Mouse (Mus musculus): ENCODE data around the gene Slc6a3. TPM values are rescaled to one million over a fixed set of nuclear protein-coding genes. Genes with fewer than 3 reads are reported as not detected.

The Slc6a3 gene
- polyA plus RNA-seq, 1 experiment from 2014 or later: 0.15 TPM

Other genes with a start within 250 kb of the Slc6a3 start
- 110 and 111 TPM in 2 replicates for gene Mrpl36, start 208.2 kb upstream of the Slc6a3 start, polyA plus RNA-seq (2016; fragmentation: Nextera tagmentation; extraction: Ambion mirVana)
- gene Ndufs6, start 208.2 kb upstream of the Slc6a3 start, polyA plus RNA-seq (2016; fragmentation: Nextera tagmentation; extraction: Ambion mirVana): 357 and 378 TPM in 2 replicates
- gene Lpcat1, start 69.5 kb upstream of the Slc6a3 start, polyA plus RNA-seq (2016; fragmentation: Nextera tagmentation; extraction: Ambion mirVana): 61.2 and 61.7 TPM in 2 replicates
- gene Clptm1l, start 67.3 kb downstream of the Slc6a3 start, polyA plus RNA-seq (2016; fragmentation: Nextera tagmentation; extraction: Ambion mirVana): 116 and 121 TPM in 2 replicates
- gene Tert, start 90.2 kb downstream of the Slc6a3 start, polyA plus RNA-seq (2016; fragmentation: Nextera tagmentation; extraction: Ambion mirVana): 10.6 and 13.3 TPM in 2 replicates
- not detected in 2 replicates for gene Slc6a18, start 141.3 kb downstream of the Slc6a3 start, polyA plus RNA-seq (2016; fragmentation: Nextera tagmentation; extraction: Ambion mirVana)
- not detected in 2 replicates for gene Slc6a19, start 168.1 kb downstream of the Slc6a3 start, polyA plus RNA-seq (2016; fragmentation: Nextera tagmentation; extraction: Ambion mirVana)
- gene Slc12a7, start 196.3 kb downstream of the Slc6a3 start, polyA plus RNA-seq (2016; fragmentation: Nextera tagmentation; extraction: Ambion mirVana): 42.7 and 48.4 TPM in 2 replicates

Data from limb, embryonic 12.5 days (tissue).